Mouse (Mus musculus) spleen, adult 12 weeks (tissue): Measurements from ENCODE around the gene Anxa4.

Experiments used
- DNase-seq: peaks from one replicate; pipeline ENCODE4 v3.0.0; 2022; ENCODE audit warnings: low spot score

Anxa4 gene

GRCm38 (mm10) chr6:86793021-86793815, at the start of gene Anxa4:
TSS of gene Anxa4 (minus strand) at chr6:86793584.
- peak; percentile 47 for DNase-seq

- no peak for DNase-seq
Measured at GRCm38 (mm10) chr6:86841949-86842348, 48.6 kb upstream of the Anxa4 start.

GRCm38 (mm10) chr6:86839089-86839488, 45.7 kb upstream of the Anxa4 start:
- DNase-seq: no peak

- peak; percentile 45 for DNase-seq
Measured at GRCm38 (mm10) chr6:86832802-86833502, 39.6 kb upstream of the Anxa4 start.

- DNase-seq: no peak
Measured at GRCm38 (mm10) chr6:86830738-86831500, 37.5 kb upstream of the Anxa4 start.

- no peak for DNase-seq
Measured at GRCm38 (mm10) chr6:86829768-86830167, 36.4 kb upstream of the Anxa4 start.

- DNase-seq: no peak
Measured at GRCm38 (mm10) chr6:86827432-86827831, 34.0 kb upstream of the Anxa4 start.

- DNase-seq: no peak
Measured at GRCm38 (mm10) chr6:86824401-86824800, 31.0 kb upstream of the Anxa4 start.

GRCm38 (mm10) chr6:86823824-86824223, 30.4 kb upstream of the Anxa4 start:
- no peak for DNase-seq

GRCm38 (mm10) chr6:86823051-86823431, 29.7 kb upstream of the Anxa4 start:
- DNase-seq: no peak

- DNase-seq: no peak
Measured at GRCm38 (mm10) chr6:86822285-86823050, 29.1 kb upstream of the Anxa4 start.

- DNase-seq: no peak
Measured at GRCm38 (mm10) chr6:86820690-86821089, 27.3 kb upstream of the Anxa4 start.

GRCm38 (mm10) chr6:86819926-86820325, 26.5 kb upstream of the Anxa4 start:
- no peak for DNase-seq

- no peak for DNase-seq
Measured at GRCm38 (mm10) chr6:86818914-86819313, 25.5 kb upstream of the Anxa4 start.

- no peak for DNase-seq
Measured at GRCm38 (mm10) chr6:86816586-86816985, 23.2 kb upstream of the Anxa4 start.

GRCm38 (mm10) chr6:86815436-86815835, 22.1 kb upstream of the Anxa4 start:
- no peak for DNase-seq

- no peak for DNase-seq
Measured at GRCm38 (mm10) chr6:86814926-86815325, 21.5 kb upstream of the Anxa4 start.

- DNase-seq: no peak
Measured at GRCm38 (mm10) chr6:86813341-86813740, 20.0 kb upstream of the Anxa4 start.

GRCm38 (mm10) chr6:86812919-86813318, 19.5 kb upstream of the Anxa4 start:
- no peak for DNase-seq

GRCm38 (mm10) chr6:86806455-86807086, 13.2 kb upstream of the Anxa4 start:
- DNase-seq: peak; percentile 45

GRCm38 (mm10) chr6:86804646-86805045, 11.3 kb upstream of the Anxa4 start:
- no peak for DNase-seq
